Mouse (Mus musculus): ENCODE measurements around the gene Clip1.

DNA sequence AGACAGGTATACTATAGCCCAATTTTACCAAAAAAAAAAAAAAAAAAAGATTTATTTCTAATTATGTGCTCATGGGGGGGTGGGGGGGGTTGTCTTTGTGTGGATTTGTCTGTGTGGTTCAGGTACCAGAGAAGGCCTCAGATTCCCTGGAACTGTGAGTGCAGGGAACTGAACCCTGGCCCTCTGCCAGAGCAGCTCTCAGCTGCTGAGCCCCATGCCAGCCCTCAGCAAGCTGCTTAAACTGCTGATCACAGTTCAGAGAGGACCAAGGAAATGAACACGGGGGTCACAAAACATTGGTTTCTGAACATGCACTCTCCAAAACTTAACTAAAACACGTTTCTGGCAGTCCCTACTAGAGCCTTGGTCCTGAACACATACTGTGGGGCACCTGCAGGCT is 128.0 kb downstream of the Clip1 start:
- TF ChIP-seq CTCF (conservative IDR thresholded peaks at IDR 0.05; ENCODE audit: low read length) (no peak), POU5F1 (IDR thresholded peaks at IDR 0.05; ENCODE audit: borderline replicate concordance, low read length) (no peak), NANOG (IDR thresholded peaks at IDR 0.05; ENCODE audit: borderline replicate concordance, low read length) (no peak)

Data from E14TG2a.4 (cell line).